Mouse (Mus musculus) limb, embryonic 12.5 days (tissue): ENCODE measurements around the gene Trim2. TPM values are rescaled to one million over a fixed set of nuclear protein-coding genes. Genes with fewer than 3 reads are reported as not detected.

Source experiments
- ATAC-seq: fragments of 200-750 bp; cut with Nextera tagmentation; 2 replicates; pipeline ENCODE4 v1.8.0; 2017; ENCODE audit warnings: low read depth, moderate TSS enrichment; ENCODE audit not compliant: insufficient number of reproducible peaks, insufficient read depth, low FRiP score, low TSS enrichment
- H3K27ac ChIP-seq: fragments of 300-500 bp; sonication (generic); 2 replicates; pipeline ENCODE4 v1.5.1; 2016; ENCODE audit warnings: mild to moderate bottlenecking, moderate library complexity
- H3K27me3 ChIP-seq: fragments of 300-500 bp; sonication (generic); 2 replicates; pipeline ENCODE4 v1.6.1; 2016; ENCODE audit warnings: mild to moderate bottlenecking, moderate library complexity
- H3K36me3 ChIP-seq: fragments of 300-500 bp; sonication (generic); 2 replicates; pipeline ENCODE4 v1.6.1; 2016; ENCODE audit warnings: mild to moderate bottlenecking, moderate library complexity
- H3K4me1 ChIP-seq: fragments of 300-500 bp; sonication (generic); replicated peaks from 2 replicates; pipeline ENCODE4 v1.6.1; 2016
- H3K4me2 ChIP-seq: fragments of 300-500 bp; sonication (generic); 2 replicates; pipeline ENCODE4 v1.6.1; 2016; ENCODE audit warnings: mild to moderate bottlenecking, moderate library complexity
- H3K4me3 ChIP-seq: fragments of 300-500 bp; sonication (generic); replicated peaks from 2 replicates; pipeline ENCODE4 v1.5.1; 2016; ENCODE audit warnings: mild to moderate bottlenecking
- H3K9ac ChIP-seq: fragments of 300-500 bp; sonication (generic); replicated peaks from 2 replicates; pipeline ENCODE4 v1.6.1; 2016; ENCODE audit warnings: mild to moderate bottlenecking, moderate library complexity
- H3K9me3 ChIP-seq: fragments of 300-500 bp; sonication (generic); 2 replicates; pipeline ENCODE4 v1.6.1; 2016; ENCODE audit warnings: mild to moderate bottlenecking, moderate library complexity
- WGBS: fragments of 180-500 bp; shearing (Covaris S2); methylation state at CpG from one replicate; pipeline ENCODE4 v1.1.7; 2016; 5-methylcytosine and 5-hydroxymethylcytosine counted together
- polyA plus RNA-seq: library from polyadenylated mRNA; unstranded; fragments of >200 nt; fragmentation: Nextera tagmentation; extraction: Ambion mirVana; gene quantifications from 2 replicates; pipeline ENCODE4 v1.2.1, GENCODE M21; 2016

Trim2 gene
- polyA plus RNA-seq, 1 experiment from 2014 or later, result 18.5 TPM

GRCm38 (mm10) chr3:84131369-84131768 is 175.3 kb downstream of the Trim2 start:
- H3K4me3 ChIP-seq, result no peak overlapping the region
- H3K27ac ChIP-seq, result no peak overlapping the region
- no peak for ATAC-seq
- no peaks in the 10 kb centered on the region for H3K27me3 ChIP-seq
- no peaks in the 10 kb centered on the region for H3K36me3 ChIP-seq
- no peak overlapping the region for H3K9ac ChIP-seq
- no peak overlapping the region for H3K4me2 ChIP-seq
- H3K4me1 ChIP-seq, result peaks cover 64% of the 10 kb centered on the region
- no peaks in the 10 kb centered on the region for H3K9me3 ChIP-seq
- WGBS, result 85% methylated on average over 3 of the region's 3 CpGs

- Histone ChIP-seq H3K4me1 (peaks cover 62% of the 10 kb centered on the region), H3K36me3 (no peaks in the 10 kb centered on the region), H3K9ac (no peak overlapping the region), H3K4me3 (no peak overlapping the region), H3K4me2 (no peak overlapping the region), H3K27ac (no peak overlapping the region), H3K9me3 (no peaks in the 10 kb centered on the region), H3K27me3 (no peaks in the 10 kb centered on the region)
- ATAC-seq, result no peak
- WGBS, result 54% methylated on average over 5 of the region's 5 CpGs
Observed at GRCm38 (mm10) chr3:84130776-84131175, 175.9 kb downstream of the Trim2 start.

- 22% methylated on average over 11 of the region's 11 CpGs for WGBS
- no peaks in the 10 kb centered on the region for H3K36me3 ChIP-seq
- peak; percentile 86 for ATAC-seq
- no peak overlapping the region for H3K9ac ChIP-seq
- no peak overlapping the region for H3K4me3 ChIP-seq
- no peaks in the 10 kb centered on the region for H3K27me3 ChIP-seq
- H3K4me1 ChIP-seq, result peaks cover 63% of the 10 kb centered on the region
- H3K27ac ChIP-seq, result peak overlapping the region; percentile 91
- peak overlapping the region; percentile 30 for H3K4me2 ChIP-seq
- H3K9me3 ChIP-seq, result no peaks in the 10 kb centered on the region
Observed at GRCm38 (mm10) chr3:84128871-84129870, 177.5 kb downstream of the Trim2 start.

GRCm38 (mm10) chr3:84127431-84127830 is 179.2 kb downstream of the Trim2 start:
- no peak overlapping the region for H3K9ac ChIP-seq
- no peaks in the 10 kb centered on the region for H3K27me3 ChIP-seq
- WGBS, result 71% methylated on average over 2 of the region's 2 CpGs
- no peaks in the 10 kb centered on the region for H3K36me3 ChIP-seq
- H3K4me2 ChIP-seq, result no peak overlapping the region
- no peaks in the 10 kb centered on the region for H3K9me3 ChIP-seq
- H3K4me1 ChIP-seq, result peaks cover 47% of the 10 kb centered on the region
- ATAC-seq, result no peak
- H3K27ac ChIP-seq, result no peak overlapping the region
- H3K4me3 ChIP-seq, result no peak overlapping the region

- Histone ChIP-seq H3K4me1 (peaks cover 47% of the 10 kb centered on the region), H3K36me3 (no peaks in the 10 kb centered on the region), H3K27me3 (no peaks in the 10 kb centered on the region), H3K4me2 (no peak overlapping the region), H3K9me3 (no peaks in the 10 kb centered on the region), H3K9ac (no peak overlapping the region), H3K27ac (no peak overlapping the region), H3K4me3 (no peak overlapping the region)
- WGBS, result 83% methylated on average over 3 of the region's 3 CpGs
- ATAC-seq, result no peak
Observed at GRCm38 (mm10) chr3:84126721-84127120, 180.0 kb downstream of the Trim2 start.

GRCm38 (mm10) chr3:84125704-84126289 is 180.9 kb downstream of the Trim2 start:
- Histone ChIP-seq H3K9ac (no peak overlapping the region), H3K27me3 (no peaks in the 10 kb centered on the region), H3K4me2 (no peak overlapping the region), H3K4me1 (peaks cover 38% of the 10 kb centered on the region), H3K36me3 (no peaks in the 10 kb centered on the region), H3K4me3 (no peak overlapping the region), H3K27ac (no peak overlapping the region), H3K9me3 (no peaks in the 10 kb centered on the region)
- no peak for ATAC-seq
- 74% methylated on average over 6 of the region's 6 CpGs for WGBS

GRCm38 (mm10) chr3:84123461-84123860 is 183.2 kb downstream of the Trim2 start:
- WGBS, result 73% methylated on average over 3 of the region's 3 CpGs
- Histone ChIP-seq H3K27ac (no peak overlapping the region), H3K4me3 (no peak overlapping the region), H3K9ac (no peak overlapping the region), H3K36me3 (no peaks in the 10 kb centered on the region), H3K27me3 (no peaks in the 10 kb centered on the region), H3K4me1 (peaks cover 18% of the 10 kb centered on the region; the same call in 1 of the 2 replicates), H3K4me2 (no peak overlapping the region), H3K9me3 (no peaks in the 10 kb centered on the region)
- ATAC-seq, result no peak

GRCm38 (mm10) chr3:84118718-84119117 is 188.0 kb downstream of the Trim2 start:
- Histone ChIP-seq H3K4me2 (no peak overlapping the region), H3K4me1 (no peaks in the 10 kb centered on the region), H3K4me3 (no peak overlapping the region), H3K36me3 (no peaks in the 10 kb centered on the region), H3K27ac (no peak overlapping the region), H3K9ac (no peak overlapping the region), H3K27me3 (no peaks in the 10 kb centered on the region), H3K9me3 (no peaks in the 10 kb centered on the region)
- ATAC-seq, result no peak
- 82% methylated on average over 7 of the region's 7 CpGs for WGBS

GRCm38 (mm10) chr3:84118178-84118577 is 188.5 kb downstream of the Trim2 start:
- no peak for ATAC-seq
- no peak overlapping the region for H3K4me2 ChIP-seq
- no peaks in the 10 kb centered on the region for H3K36me3 ChIP-seq
- no peaks in the 10 kb centered on the region for H3K9me3 ChIP-seq
- no peak overlapping the region for H3K9ac ChIP-seq
- H3K27ac ChIP-seq, result no peak overlapping the region
- H3K4me1 ChIP-seq, result no peaks in the 10 kb centered on the region
- WGBS, result 63% methylated on average over 7 of the region's 7 CpGs
- no peaks in the 10 kb centered on the region for H3K27me3 ChIP-seq
- no peak overlapping the region for H3K4me3 ChIP-seq
